Mouse (Mus musculus) E14TG2a.4 (cell line): ENCODE results near the gene Gm10273.

Experiments used
- CTCF ChIP-seq: conservative IDR thresholded peaks from 2 replicates; pipeline ENCODE4 v1.5.1; 2014; ENCODE audit warnings: low read length
- POU5F1 ChIP-seq: IDR thresholded peaks from 2 replicates; pipeline ENCODE4 v1.6.1; 2014; ENCODE audit warnings: low read length, borderline replicate concordance

DNA sequence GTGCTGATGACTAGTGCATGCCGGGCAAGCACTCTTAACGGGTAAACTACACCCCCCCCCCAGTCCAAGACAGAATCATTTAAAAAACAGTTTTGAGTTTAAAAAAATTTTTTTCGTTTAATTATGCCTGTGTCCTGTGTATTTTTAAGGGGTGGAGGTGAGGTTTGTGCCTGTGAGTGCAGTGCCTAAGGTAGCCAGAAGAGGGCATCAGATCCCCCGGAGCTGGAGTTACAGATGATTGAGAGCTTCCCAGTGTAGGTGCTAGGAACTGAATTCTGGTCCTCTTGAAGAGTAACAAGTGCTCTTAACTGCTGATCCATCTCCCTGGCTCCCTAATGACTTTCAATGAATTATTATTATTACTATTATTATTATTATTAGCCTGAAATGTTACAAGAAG lies 16.7 kb upstream of the Gm10273 start:
- TF ChIP-seq CTCF, result peak; percentile 73
- TF ChIP-seq POU5F1, result no peak
